Mouse (Mus musculus): ENCODE measurements at regions not wholly inside any gene's neighbourhood (a gene's known extent, or its start where the extent isn't known, plus 50 kb on each side); places are given as distances from the start of the nearest gene placed in this dataset.

GRCm38 (mm10) chr10:122194139-122194538 lies 97.0 kb upstream of the Rxylt1 start:
- DNase-seq (ENCODE audit: low spot score in 2 of 2): no peak

GRCm38 (mm10) chr10:122193343-122193742 lies 96.2 kb upstream of the Rxylt1 start:
- DNase-seq (ENCODE audit: low spot score in 2 of 2): peak; percentile 13 to 60

GRCm38 (mm10) chr10:122185152-122185745 lies 88.1 kb upstream of the Rxylt1 start:
- DNase-seq (ENCODE audit: low spot score in 2 of 2): peak; percentile 43 to 67

- peak; percentile 11 to 64 for DNase-seq (ENCODE audit: low spot score in 2 of 2)
Observed at GRCm38 (mm10) chr10:122183025-122183424, 85.9 kb upstream of the Rxylt1 start.

- DNase-seq (ENCODE audit: low spot score in 2 of 2): no peak
Observed at GRCm38 (mm10) chr10:122149038-122149437, 51.9 kb upstream of the Rxylt1 start.

GRCm38 (mm10) chr10:122148609-122149008 lies 51.4 kb upstream of the Rxylt1 start:
- DNase-seq (ENCODE audit: low spot score in 2 of 2): no peak
